Mouse (Mus musculus) adrenal gland, postnatal 36 days (tissue): ENCODE data around the gene Notch2. TPM values are rescaled to one million over a fixed set of nuclear protein-coding genes. Genes with fewer than 3 reads are reported as not detected.
A peak's percentile ranks its signal among the peaks of the same experiment; 100 is the strongest.

Source experiments
- DNase-seq, 2 experiments: peaks; one replicate each; pipeline ENCODE4 v3.0.0; 2021; ENCODE audit warnings: mixed read lengths in 1 of 2
- total RNA-seq, 2 experiments: library from RNA; stranded (reverse); gene quantifications; 2 replicates each; pipeline ENCODE4 v1.2.3; 2021

Gene Notch2
- total RNA-seq, 2 experiments from 2014 or later: 66.1 to 76.2 TPM

- DNase-seq: no peak
Measured at GRCm38 (mm10) chr3:98052507-98053430, 39.4 kb downstream of the Notch2 start.

DNA sequence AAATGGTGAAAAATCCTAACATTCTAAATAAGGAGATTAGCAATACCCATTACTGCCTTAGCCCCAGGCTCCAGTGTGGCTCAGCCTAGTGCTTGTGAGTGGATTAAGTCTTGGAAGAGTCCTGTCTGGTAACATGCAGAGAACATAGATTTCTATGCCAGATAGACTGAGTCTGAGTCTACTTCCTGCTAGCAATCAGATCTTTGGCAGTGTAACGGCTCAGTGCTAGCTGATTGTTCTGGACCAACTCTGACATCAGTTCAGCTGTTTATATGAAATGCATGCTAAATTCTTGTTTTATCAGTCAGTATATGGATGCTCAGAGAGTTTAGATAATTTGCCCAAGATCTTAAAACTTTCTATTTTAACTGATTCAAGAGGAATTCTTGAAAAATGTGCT is 40.5 kb downstream of the Notch2 start:
- DNase-seq: no peak

DNA sequence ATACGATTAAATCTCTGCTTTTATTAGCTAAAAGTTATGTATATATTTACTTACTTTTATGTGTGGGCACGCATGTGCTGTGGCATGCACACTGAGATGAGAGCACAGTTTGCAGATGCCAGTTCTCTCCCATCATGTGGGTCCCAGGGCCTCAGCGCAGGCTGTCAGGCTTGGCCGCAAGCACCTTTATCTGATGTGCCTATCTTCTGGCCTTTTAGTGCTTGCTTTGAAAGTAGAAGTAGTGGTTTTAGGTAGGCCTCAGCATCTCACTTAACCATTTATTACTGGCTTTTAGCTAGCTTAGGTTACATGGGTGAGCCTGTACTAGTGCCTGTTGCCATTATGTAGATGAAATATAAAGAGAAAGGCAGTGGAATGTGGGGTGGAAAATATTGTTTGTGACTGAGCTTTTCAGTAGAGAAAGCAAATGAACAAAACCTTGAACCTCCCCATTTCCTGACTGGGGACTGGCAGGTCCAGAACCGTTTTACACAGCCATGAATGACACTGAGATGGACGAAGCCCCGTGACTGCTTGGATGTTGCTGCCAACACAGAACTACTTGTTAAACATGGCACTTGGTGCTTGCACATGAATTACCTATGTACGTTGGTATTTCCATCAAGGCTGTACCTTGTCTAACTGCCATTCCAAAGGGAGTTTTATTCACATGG is 41.1 kb downstream of the Notch2 start:
- DNase-seq: no peak

- no peak for DNase-seq
Measured at GRCm38 (mm10) chr3:98055008-98055345, 41.6 kb downstream of the Notch2 start.

GRCm38 (mm10) chr3:98055808-98056728 is 42.7 kb downstream of the Notch2 start:
- DNase-seq: peak in 1 of 2 experiments; percentile 24

GRCm38 (mm10) chr3:98056956-98057365 is 43.6 kb downstream of the Notch2 start:
- peak; percentile 72 for DNase-seq

DNA sequence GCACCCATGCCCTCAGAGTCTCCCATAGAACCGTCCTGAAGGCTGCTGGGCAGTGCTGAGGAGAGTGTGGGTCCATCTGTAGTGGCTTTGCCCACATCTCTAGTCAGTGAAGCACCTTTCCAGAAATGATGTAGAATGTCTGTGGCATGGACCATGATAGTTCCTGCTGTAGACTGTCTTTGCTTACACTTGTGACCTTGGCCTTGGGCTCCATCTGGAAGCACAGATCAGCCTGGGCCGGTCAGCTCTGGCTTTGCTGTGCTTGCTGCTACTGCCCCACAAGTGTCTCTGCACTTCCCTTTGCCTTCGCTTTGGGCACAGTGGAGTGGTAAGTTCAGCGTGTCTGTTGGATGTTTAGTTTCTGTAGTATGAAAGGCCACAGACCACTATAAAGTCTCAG is 45.7 kb downstream of the Notch2 start:
- peak; percentile 58 to 68 for DNase-seq

- DNase-seq: no peak
Measured at GRCm38 (mm10) chr3:98060981-98061660, 47.8 kb downstream of the Notch2 start.

DNA sequence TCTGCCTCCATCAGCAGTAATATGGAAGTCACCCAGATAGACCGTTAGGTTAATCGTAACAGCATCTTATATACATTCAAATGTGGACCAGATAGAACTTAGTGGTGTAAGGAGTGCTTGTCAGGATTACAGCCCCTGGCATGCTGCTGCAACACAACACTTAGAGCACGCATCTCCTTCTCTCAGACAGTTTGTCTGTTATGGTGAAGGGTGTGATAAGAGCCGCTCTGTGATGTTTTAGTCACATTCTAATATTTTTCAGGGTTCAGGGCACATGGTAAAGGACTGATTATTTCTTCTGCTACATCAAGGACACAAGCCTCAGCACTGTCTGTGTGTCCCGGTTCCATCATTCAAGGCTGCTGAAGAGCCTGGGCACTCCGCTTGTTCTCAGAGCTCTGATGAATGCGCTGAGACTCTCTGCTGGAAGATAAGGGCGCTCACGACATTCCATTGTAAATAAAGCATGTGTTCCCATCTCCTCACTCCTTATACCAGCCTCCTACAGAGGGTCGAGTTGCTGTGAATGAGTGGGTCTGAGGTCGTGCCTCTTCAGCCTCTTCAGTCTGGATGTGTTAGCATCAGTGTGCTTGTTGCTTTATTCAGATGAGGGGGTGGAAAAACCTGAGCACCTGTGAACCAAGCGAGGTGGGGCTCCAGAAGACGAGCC is 48.5 kb downstream of the Notch2 start:
- peak in 1 of 2 experiments; percentile 49 for DNase-seq

DNA sequence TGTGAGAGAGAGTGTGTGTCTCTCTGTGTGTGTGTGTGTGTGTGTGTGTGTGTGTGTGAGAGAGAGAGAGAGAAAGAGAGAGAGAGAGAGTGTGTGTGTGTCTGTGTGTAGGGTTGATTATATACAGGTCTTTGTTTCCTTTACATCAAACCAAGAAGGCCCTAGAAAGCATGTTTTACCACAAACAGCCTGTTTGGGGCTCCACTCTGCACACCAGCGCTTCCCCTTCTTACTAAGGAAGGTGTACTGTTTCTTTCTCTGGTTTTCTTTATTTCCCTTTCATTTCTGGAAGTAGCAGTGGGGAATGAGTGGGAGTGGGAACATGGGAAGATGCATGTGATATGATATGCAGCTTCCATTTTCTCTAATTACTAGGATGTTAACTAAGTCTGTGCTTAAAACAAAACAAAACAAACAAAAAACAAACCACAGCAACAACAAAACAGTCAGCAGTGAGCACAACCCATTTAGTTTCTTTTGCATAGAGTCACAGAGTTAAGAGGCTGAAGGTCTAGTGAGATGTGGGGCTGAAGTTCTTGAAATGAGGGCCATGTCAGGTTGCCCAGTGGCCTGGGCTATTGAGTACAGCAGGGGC is 49.4 kb downstream of the Notch2 start:
- no peak for DNase-seq

DNA sequence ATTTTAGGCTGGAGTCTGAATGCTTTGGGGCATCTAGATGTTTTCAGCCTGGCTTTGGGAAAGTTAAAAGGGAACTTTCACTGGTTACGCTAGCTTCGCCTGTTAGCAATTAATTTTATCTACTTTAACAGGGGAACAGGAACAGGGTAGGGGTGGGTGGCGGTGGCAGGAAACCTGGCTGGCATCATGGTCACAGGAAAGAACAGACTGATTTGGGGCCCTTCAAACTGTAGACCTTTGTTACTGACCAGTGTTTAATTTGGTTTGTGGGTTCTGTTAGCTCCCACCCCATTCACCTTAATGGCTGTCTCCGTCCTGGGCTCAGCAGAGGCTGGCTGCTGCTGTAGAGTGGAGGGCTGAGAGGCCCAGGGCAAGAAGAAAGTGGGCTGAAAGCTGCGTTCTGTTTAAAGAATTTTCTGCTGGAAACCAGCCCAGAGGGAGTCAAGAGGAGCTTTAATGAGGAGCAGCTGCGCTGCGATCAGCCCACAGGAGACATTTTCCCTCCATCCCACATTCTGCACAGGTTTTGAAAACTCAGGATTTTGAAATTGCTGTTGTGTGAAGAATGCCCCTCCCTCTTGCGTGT is 50.0 kb downstream of the Notch2 start:
- DNase-seq: peak in 1 of 2 experiments; percentile 59

DNA sequence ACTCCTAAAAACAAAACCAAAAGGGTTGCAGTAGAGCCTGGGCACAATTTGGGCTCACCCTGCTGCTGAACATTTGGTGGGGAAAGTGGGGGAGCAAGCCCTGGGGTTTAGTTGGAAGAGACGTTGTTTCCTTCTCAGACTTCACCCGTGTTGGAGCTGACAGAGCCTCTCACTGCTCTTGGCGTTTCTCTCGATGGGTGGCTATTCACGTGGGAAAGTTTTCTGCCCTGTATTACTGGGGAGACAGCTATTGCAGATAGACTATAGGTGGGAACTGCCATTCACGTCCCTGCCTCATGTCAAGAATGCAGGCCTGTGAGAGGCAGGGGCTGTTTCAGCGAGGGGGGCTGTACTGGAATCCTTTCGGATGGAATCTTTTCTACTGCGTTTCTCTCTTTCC is 50.5 kb downstream of the Notch2 start:
- DNase-seq: no peak

DNA sequence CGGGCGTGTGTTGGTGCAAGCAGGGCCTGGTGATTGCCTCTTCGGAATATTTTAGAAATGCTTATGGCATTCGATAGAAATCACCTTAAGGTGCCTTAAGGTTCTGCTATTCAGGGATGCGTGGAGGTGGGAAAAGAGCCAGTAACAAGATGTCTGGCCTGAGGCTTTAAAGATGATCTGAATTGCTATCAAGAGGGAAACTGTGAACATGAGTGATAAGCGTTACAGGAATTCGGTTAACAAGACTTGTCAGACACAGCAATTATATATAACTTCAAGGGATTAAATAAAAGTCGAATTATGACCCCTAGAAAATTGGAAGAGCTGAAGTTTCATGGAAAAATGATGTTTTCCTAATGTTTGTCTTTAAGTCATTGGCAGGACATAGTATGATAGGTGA is 51.7 kb downstream of the Notch2 start:
- no peak for DNase-seq

GRCm38 (mm10) chr3:98066434-98066833 is 53.1 kb downstream of the Notch2 start:
- DNase-seq: no peak

DNA sequence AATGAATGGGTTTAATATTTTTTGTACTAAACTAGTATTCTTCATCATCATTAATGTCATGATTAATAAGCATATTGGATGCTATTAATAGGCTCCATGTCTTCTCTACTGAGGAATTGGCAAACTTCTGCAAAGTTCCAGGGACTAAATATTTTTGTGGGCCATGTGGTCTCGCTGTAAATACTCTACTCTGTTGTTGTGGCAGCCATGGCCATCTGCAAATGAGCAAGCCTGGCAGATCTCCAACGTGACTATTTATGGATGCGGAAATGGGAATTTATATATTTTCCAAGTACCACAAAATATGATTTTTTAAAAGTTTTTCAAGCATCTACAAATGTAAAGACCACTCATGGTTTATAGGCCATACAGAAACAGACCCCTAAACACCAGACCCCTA is 54.1 kb downstream of the Notch2 start:
- no peak for DNase-seq

DNA sequence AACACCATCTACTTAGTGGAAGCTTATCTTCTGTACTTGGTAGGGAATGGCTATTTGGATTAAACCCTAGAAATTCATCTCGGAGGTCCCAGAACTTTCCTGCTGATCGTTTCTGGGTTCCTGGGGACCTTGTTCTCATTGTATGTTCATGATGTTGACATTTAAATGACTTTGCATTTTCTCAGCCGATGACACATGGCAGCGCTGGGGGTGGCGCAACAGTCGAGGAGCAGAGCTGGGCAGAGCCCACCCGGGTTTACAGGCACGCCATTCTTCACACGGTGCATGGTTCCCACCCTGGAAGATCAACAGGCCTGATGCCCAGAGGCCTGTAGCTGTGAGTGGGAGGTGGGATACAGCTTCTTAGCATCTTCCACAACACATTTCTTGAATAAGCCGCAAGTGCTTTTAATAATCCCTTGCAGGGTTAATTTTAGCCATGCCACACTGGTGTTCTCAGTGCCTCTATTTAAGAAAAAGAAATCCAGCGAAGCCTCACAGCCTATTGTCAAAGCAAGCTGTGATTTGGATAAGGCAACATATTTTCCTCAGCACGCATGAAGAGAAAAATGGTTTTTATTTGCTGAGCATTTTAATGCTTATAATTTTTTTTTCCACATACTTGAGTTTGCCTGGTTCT is 54.6 kb downstream of the Notch2 start:
- DNase-seq: no peak

DNA sequence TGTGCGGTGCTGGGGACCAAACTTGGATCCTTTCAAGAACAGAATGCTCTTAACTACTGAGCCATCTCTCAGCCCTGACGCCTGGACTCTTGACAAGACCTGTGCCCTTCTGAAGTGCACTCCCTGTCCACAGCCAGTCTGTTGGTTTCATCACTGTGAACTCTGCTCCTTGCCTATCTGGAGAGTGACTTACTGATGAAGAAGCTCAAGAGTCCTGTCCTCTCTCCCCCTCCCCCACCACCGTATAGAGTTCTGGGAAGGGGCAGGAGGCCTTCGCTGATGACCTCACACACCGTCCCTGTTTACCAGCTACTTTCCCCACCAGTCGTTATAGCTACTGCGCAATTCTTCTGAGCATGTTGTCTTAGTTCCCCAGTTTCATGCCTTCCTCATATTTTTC is 55.8 kb downstream of the Notch2 start:
- DNase-seq: peak in 1 of 2 experiments; percentile 36

- peak in 1 of 2 experiments; percentile 43 for DNase-seq
Measured at GRCm38 (mm10) chr3:98069856-98070255, 56.5 kb downstream of the Notch2 start.

GRCm38 (mm10) chr3:98072570-98072969 is 59.2 kb downstream of the Notch2 start:
- DNase-seq: no peak

GRCm38 (mm10) chr3:98073545-98073944 is 60.2 kb downstream of the Notch2 start:
- no peak for DNase-seq
